Mouse (Mus musculus): ENCODE measurements at regions not wholly inside any gene's neighbourhood (a gene's known extent, or its start where the extent isn't known, plus 50 kb on each side); places are given as distances from the start of the nearest gene placed in this dataset.

DNA sequence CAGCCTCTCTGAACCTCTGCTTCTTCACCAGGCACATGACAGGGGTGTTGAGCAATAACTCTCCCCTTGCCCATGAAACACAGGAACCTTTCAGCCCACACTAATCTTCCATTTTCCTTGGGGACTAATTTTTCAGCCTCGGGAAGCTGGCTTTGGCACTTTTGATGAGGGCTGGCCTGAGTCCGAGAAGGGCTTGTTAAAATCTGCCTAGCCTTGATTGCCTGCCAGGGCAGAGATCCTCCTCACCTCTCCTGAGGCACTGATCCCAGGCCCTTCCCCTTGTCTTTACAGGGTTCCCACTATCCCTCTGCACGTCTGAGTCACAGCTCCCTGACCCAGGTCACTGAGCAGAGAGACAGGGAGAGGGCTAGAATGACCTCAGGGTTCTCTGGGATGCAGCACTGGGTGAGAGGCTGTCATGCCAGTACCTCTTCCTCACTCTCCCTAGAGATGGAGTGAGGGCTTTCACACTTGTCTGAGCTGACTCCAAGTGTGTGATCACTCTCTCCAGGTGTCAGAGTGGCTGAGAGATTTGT is 90.7 kb upstream of the Lhx5 start:
- TF ChIP-seq POLR2A (IDR thresholded peaks at IDR 0.05; ENCODE audit: borderline replicate concordance, control insufficient read depth, low read depth, low read length) (no peak), CTCF (IDR thresholded peaks at IDR 0.05; ENCODE audit: control insufficient read depth, insufficient read depth, low read length) (no peak)

Data from bone marrow, adult 2 months (tissue).